Mouse (Mus musculus): ENCODE results near the gene Cd248. TPM values are rescaled to one million over a fixed set of nuclear protein-coding genes. Genes with fewer than 3 reads are reported as not detected.

The Cd248 gene
- total RNA-seq, 1 experiment: 9.0 TPM

- in situ Hi-C loops (cut with MboI; ENCODE audit: low sequenced_read_pairs in 2 of 2, unreplicated experiment in 2 of 2): no loop called here
- peaks cover 31% of the 10 kb centered on the region for H3K36me3 ChIP-seq (ENCODE audit: control insufficient read depth, insufficient read depth, low read length, poor library complexity, severe bottlenecking)
- no peak for TF ChIP-seq ZC3H11A (IDR thresholded peaks at IDR 0.05; ENCODE audit: borderline replicate concordance, low read depth, low read length)
- TF ChIP-seq ZNF384 (IDR thresholded peaks at IDR 0.05; ENCODE audit: low read depth, low read length): no peak
- TF ChIP-seq HCFC1 (IDR thresholded peaks at IDR 0.05; ENCODE audit: borderline replicate concordance, insufficient read depth, low read length): no peak
- TF ChIP-seq CHD2 (IDR thresholded peaks at IDR 0.05; ENCODE audit: low read depth, low read length): no peak
- no peak for TF ChIP-seq MAFK (IDR thresholded peaks at IDR 0.05; ENCODE audit: insufficient read depth, low read depth, low read length)
- H3K27ac ChIP-seq (ENCODE audit: insufficient read depth, low read depth, low read length, poor library complexity, severe bottlenecking): no peak within 1 kb of the TSS
- no peaks in the 10 kb centered on the region for H3K9me3 ChIP-seq (ENCODE audit: control insufficient read depth, insufficient read depth, low read depth, low read length)
- DNase-seq (ENCODE audit: low read depth, low spot score): no peak
- H3K4me1 ChIP-seq (ENCODE audit: control insufficient read depth in 2 of 2, insufficient read depth in 2 of 2, low read length in 2 of 2, poor library complexity in 1 of 2): peaks cover 0 to 20% of the 10 kb centered on the region in 2 experiments; a peak in 1 of 4 replicates
- H3K9ac ChIP-seq (ENCODE audit: insufficient read depth, low read depth, low read length, poor library complexity, severe bottlenecking): peak within 1 kb of the TSS; percentile 74
- H3K4me3 ChIP-seq (ENCODE audit: insufficient read depth in 1 of 2, low read depth in 1 of 2, low read length in 2 of 2, poor library complexity in 1 of 2, severe bottlenecking in 1 of 2): peak within 1 kb of the TSS; percentile 64 to 72; a peak in 3 of 4 replicates
Measured at GRCm38 (mm10) chr19:5098363-5099143, 30.7 kb downstream of the Cd248 start, which contains the start of gene Cnih2. Cnih2 (minus strand) TSS chr19:5098521.

DNA sequence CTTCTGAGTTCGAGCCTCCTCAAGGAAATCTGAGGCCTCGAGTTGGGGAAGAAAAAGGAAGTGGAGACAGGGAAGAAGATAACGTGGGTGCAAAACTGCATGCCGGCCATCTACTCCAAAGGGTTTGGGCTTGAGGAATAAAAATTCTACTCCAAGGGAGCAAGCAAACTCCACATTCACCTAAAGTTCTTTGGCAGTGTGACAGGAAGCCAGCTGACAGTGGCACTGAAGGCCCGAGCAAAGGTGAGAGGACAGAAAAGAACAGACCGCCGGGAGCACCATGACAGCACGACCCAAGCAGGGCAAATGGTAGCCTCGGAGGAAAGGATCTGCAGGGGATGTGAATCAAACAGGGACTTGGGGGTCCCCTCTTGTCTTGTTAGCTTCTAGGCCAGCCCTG is 38.2 kb downstream of the Cd248 start:
- no peak for TF ChIP-seq MAFK (IDR thresholded peaks at IDR 0.05; ENCODE audit: insufficient read depth, low read depth, low read length)
- TF ChIP-seq HCFC1 (IDR thresholded peaks at IDR 0.05; ENCODE audit: borderline replicate concordance, insufficient read depth, low read length): no peak
- no peak for TF ChIP-seq ZNF384 (IDR thresholded peaks at IDR 0.05; ENCODE audit: low read depth, low read length)
- TF ChIP-seq ZC3H11A (IDR thresholded peaks at IDR 0.05; ENCODE audit: borderline replicate concordance, low read depth, low read length): no peak
- no peak for TF ChIP-seq CHD2 (IDR thresholded peaks at IDR 0.05; ENCODE audit: low read depth, low read length)
- Histone ChIP-seq H3K4me1 (ENCODE audit: control insufficient read depth in 2 of 2, insufficient read depth in 2 of 2, low read length in 2 of 2, poor library complexity in 1 of 2) (peaks cover 0 to 17% of the 10 kb centered on the region in 2 experiments; a peak in 2 of 4 replicates), H3K27ac (ENCODE audit: insufficient read depth, low read depth, low read length, poor library complexity, severe bottlenecking) (peak overlapping the region; percentile 88; the same call in 1 of the 2 replicates), H3K9me3 (ENCODE audit: control insufficient read depth, insufficient read depth, low read depth, low read length) (no peaks in the 10 kb centered on the region), H3K4me3 (ENCODE audit: insufficient read depth in 1 of 2, low read depth in 1 of 2, low read length in 2 of 2, poor library complexity in 1 of 2, severe bottlenecking in 1 of 2) (peak overlapping the region; percentile 89 to 97), H3K36me3 (ENCODE audit: control insufficient read depth, insufficient read depth, low read length, poor library complexity, severe bottlenecking) (peaks cover 30% of the 10 kb centered on the region), H3K9ac (ENCODE audit: insufficient read depth, low read depth, low read length, poor library complexity, severe bottlenecking) (peak overlapping the region; percentile 96)
- no peak for DNase-seq (ENCODE audit: low read depth, low spot score)
- in situ Hi-C loops (cut with MboI; ENCODE audit: low sequenced_read_pairs in 2 of 2, unreplicated experiment in 2 of 2): no loop called here

DNA sequence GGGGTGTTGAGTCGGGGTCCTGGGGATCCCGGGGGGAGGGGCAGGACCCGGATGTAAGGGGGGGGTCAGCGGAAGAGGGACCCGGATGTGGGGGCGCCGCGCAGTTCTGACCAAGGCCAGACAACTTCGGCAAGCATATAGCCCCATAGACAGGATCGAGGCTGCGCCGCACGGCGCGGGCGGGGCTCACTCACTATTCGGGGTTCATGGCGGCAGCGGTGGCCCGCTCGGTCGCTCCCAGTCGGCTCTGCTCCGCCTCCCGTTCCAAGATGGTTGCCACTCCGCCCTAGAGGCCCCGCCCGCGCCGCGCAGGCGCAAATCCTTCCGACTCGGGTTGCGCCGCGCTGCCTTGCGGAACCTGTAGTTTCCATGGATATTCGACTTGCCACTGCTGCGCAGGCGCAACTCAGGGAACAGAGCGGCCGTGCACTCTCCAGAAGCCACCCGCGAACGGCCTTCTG is 38.9 kb downstream of the Cd248 start, which contains the start of gene Rab1b:
Gene Rab1b (minus strand): TSS at position 342 of the 461 bp plus-strand sequence.
- TF ChIP-seq ZNF384 (IDR thresholded peaks at IDR 0.05; ENCODE audit: low read depth, low read length): no peak
- peak; percentile 96 for TF ChIP-seq HCFC1 (IDR thresholded peaks at IDR 0.05; ENCODE audit: borderline replicate concordance, insufficient read depth, low read length)
- Histone ChIP-seq H3K4me3 (ENCODE audit: insufficient read depth in 1 of 2, low read depth in 1 of 2, low read length in 2 of 2, poor library complexity in 1 of 2, severe bottlenecking in 1 of 2) (peak within 1 kb of the TSS; percentile 89 to 97), H3K36me3 (ENCODE audit: control insufficient read depth, insufficient read depth, low read length, poor library complexity, severe bottlenecking) (peaks cover 29% of the 10 kb centered on the region), H3K9ac (ENCODE audit: insufficient read depth, low read depth, low read length, poor library complexity, severe bottlenecking) (peak within 1 kb of the TSS; percentile 96), H3K4me1 (ENCODE audit: control insufficient read depth in 2 of 2, insufficient read depth in 2 of 2, low read length in 2 of 2, poor library complexity in 1 of 2) (peaks cover 0 to 17% of the 10 kb centered on the region in 2 experiments; a peak in 2 of 4 replicates), H3K9me3 (ENCODE audit: control insufficient read depth, insufficient read depth, low read depth, low read length) (no peaks in the 10 kb centered on the region), H3K27ac (ENCODE audit: insufficient read depth, low read depth, low read length, poor library complexity, severe bottlenecking) (peak within 1 kb of the TSS; percentile 88)
- peak; percentile 96 for DNase-seq (ENCODE audit: low read depth, low spot score)
- in situ Hi-C loops (cut with MboI; ENCODE audit: low sequenced_read_pairs in 2 of 2, unreplicated experiment in 2 of 2): no loop called here

DNA sequence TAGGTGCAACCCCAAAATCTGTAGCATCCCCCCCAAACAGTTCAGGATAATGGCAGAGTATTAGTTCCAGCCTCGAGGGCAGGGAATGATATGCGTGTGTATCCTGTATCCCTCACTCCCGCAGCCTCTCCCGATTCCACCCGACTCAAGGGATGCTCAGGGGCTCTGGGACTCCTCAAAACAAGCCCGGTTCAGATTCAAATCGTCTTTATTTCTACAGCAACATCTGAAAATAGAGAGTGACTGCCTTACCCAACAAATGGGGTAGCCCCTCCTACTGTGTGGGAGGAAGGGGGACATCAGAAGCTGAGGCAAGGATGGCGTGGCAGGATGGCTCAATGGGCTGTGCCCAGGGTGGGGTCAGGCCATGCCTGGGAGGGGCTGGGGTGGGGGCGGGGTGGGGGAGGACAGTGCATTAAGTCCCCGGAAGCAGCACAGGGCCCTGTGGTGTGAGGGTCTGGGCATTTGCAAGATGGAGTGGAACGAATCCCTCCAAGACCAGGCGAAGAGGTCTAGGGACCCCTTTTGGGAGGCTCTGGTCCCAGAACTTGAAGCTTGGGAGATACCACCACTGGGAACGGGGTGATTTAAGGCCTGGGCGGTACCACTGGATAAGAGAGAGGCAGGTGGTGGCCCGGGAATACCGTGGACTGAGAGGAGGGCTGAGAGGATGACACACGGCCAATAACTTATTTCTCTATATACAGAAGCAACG is 39.8 kb downstream of the Cd248 start:
- no peak for DNase-seq (ENCODE audit: low read depth, low spot score)
- Histone ChIP-seq H3K4me3 (ENCODE audit: insufficient read depth in 1 of 2, low read depth in 1 of 2, low read length in 2 of 2, poor library complexity in 1 of 2, severe bottlenecking in 1 of 2) (no peak overlapping the region), H3K9ac (ENCODE audit: insufficient read depth, low read depth, low read length, poor library complexity, severe bottlenecking) (peak overlapping the region; percentile 7; the same call in 1 of the 2 replicates), H3K4me1 (ENCODE audit: control insufficient read depth in 2 of 2, insufficient read depth in 2 of 2, low read length in 2 of 2, poor library complexity in 1 of 2) (peaks cover 0 to 15% of the 10 kb centered on the region in 2 experiments; a peak in 2 of 4 replicates), H3K27ac (ENCODE audit: insufficient read depth, low read depth, low read length, poor library complexity, severe bottlenecking) (no peak overlapping the region), H3K9me3 (ENCODE audit: control insufficient read depth, insufficient read depth, low read depth, low read length) (no peaks in the 10 kb centered on the region), H3K36me3 (ENCODE audit: control insufficient read depth, insufficient read depth, low read length, poor library complexity, severe bottlenecking) (peaks cover 27% of the 10 kb centered on the region)
- TF ChIP-seq ZC3H11A (IDR thresholded peaks at IDR 0.05; ENCODE audit: borderline replicate concordance, low read depth, low read length) (no peak), MAFK (IDR thresholded peaks at IDR 0.05; ENCODE audit: insufficient read depth, low read depth, low read length) (no peak), CHD2 (IDR thresholded peaks at IDR 0.05; ENCODE audit: low read depth, low read length) (no peak), ZNF384 (IDR thresholded peaks at IDR 0.05; ENCODE audit: low read depth, low read length) (no peak), HCFC1 (IDR thresholded peaks at IDR 0.05; ENCODE audit: borderline replicate concordance, insufficient read depth, low read length) (no peak)
- in situ Hi-C loops (cut with MboI; ENCODE audit: low sequenced_read_pairs in 2 of 2, unreplicated experiment in 2 of 2): no loop called here

Data from ES-E14 (cell line).